Mouse (Mus musculus): ENCODE results near the gene Rflna. TPM values are rescaled to one million over a fixed set of nuclear protein-coding genes. Genes with fewer than 3 reads are reported as not detected.

The Rflna gene
- polyA plus RNA-seq (2012) = 0.02 TPM in 1 of 2 replicates, not detected in the other

GRCm38 (mm10) chr5:125002969-125003872 lies at the start of gene Rflna:
TSS of gene Rflna (plus strand) at chr5:125003221.
- H3K4me3 ChIP-seq (replicated peaks) = no peak within 1 kb of the TSS
- peaks cover 3% of the 10 kb centered on the region; the same call in 1 of the 2 replicates for H3K9me3 ChIP-seq (ENCODE audit: control insufficient read depth, low read length)
- H3K27me3 ChIP-seq (ENCODE audit: control insufficient read depth) = peaks cover 35% of the 10 kb centered on the region

GRCm38 (mm10) chr5:124954404-124955305 lies 48.4 kb upstream of the Rflna start:
- Histone ChIP-seq H3K36me3 (ENCODE audit: control insufficient read depth) (no peaks in the 10 kb centered on the region), H3K4me3 (replicated peaks) (no peak overlapping the region), H3K27me3 (ENCODE audit: control insufficient read depth) (no peaks in the 10 kb centered on the region), H3K9me3 (ENCODE audit: control insufficient read depth, low read length) (peaks cover 10% of the 10 kb centered on the region), H3K4me1 (ENCODE audit: control insufficient read depth) (no peaks in the 10 kb centered on the region)
- no peak for TF ChIP-seq TAL1 (IDR thresholded peaks at IDR 0.05; ENCODE audit: low read length)
- no peak for TF ChIP-seq GATA1 (IDR thresholded peaks at IDR 0.05; ENCODE audit: low read length)

More at GRCm38 (mm10) chr5:125002969-125003872, at the start of gene Rflna:
- TF ChIP-seq GATA1 (IDR thresholded peaks at IDR 0.05; ENCODE audit: low read length) (no peak), TAL1 (IDR thresholded peaks at IDR 0.05; ENCODE audit: low read length) (no peak)
- H3K36me3 ChIP-seq (ENCODE audit: control insufficient read depth) = no peaks in the 10 kb centered on the region
- H3K4me1 ChIP-seq (ENCODE audit: control insufficient read depth) = no peaks in the 10 kb centered on the region

- no peaks in the 10 kb centered on the region; the same call in 1 of the 2 replicates for H3K27me3 ChIP-seq (ENCODE audit: control insufficient read depth)
- no peaks in the 10 kb centered on the region for H3K4me1 ChIP-seq (ENCODE audit: control insufficient read depth)
- no peak overlapping the region for H3K4me3 ChIP-seq (replicated peaks)
- H3K9me3 ChIP-seq (ENCODE audit: control insufficient read depth, low read length) = peaks cover 10% of the 10 kb centered on the region
- no peaks in the 10 kb centered on the region for H3K36me3 ChIP-seq (ENCODE audit: control insufficient read depth)
- TF ChIP-seq GATA1 (IDR thresholded peaks at IDR 0.05; ENCODE audit: low read length) (no peak), TAL1 (IDR thresholded peaks at IDR 0.05; ENCODE audit: low read length) (no peak)
Measured at GRCm38 (mm10) chr5:124957491-124957890, 45.5 kb upstream of the Rflna start.

GRCm38 (mm10) chr5:124959099-124959498 lies 43.9 kb upstream of the Rflna start:
- Histone ChIP-seq H3K27me3 (ENCODE audit: control insufficient read depth) (no peaks in the 10 kb centered on the region; the same call in 1 of the 2 replicates), H3K36me3 (ENCODE audit: control insufficient read depth) (no peaks in the 10 kb centered on the region), H3K9me3 (ENCODE audit: control insufficient read depth, low read length) (peaks cover 10% of the 10 kb centered on the region), H3K4me3 (replicated peaks) (no peak overlapping the region), H3K4me1 (ENCODE audit: control insufficient read depth) (no peaks in the 10 kb centered on the region)
- TF ChIP-seq GATA1 (IDR thresholded peaks at IDR 0.05; ENCODE audit: low read length) (no peak), TAL1 (IDR thresholded peaks at IDR 0.05; ENCODE audit: low read length) (no peak)

- Histone ChIP-seq H3K36me3 (ENCODE audit: control insufficient read depth) (no peaks in the 10 kb centered on the region), H3K27me3 (ENCODE audit: control insufficient read depth) (no peaks in the 10 kb centered on the region; the same call in 1 of the 2 replicates), H3K9me3 (ENCODE audit: control insufficient read depth, low read length) (peaks cover 10% of the 10 kb centered on the region), H3K4me1 (ENCODE audit: control insufficient read depth) (no peaks in the 10 kb centered on the region), H3K4me3 (replicated peaks) (no peak overlapping the region)
- no peak for TF ChIP-seq TAL1 (IDR thresholded peaks at IDR 0.05; ENCODE audit: low read length)
- no peak for TF ChIP-seq GATA1 (IDR thresholded peaks at IDR 0.05; ENCODE audit: low read length)
Measured at GRCm38 (mm10) chr5:124960131-124960901, 42.7 kb upstream of the Rflna start.

- Histone ChIP-seq H3K36me3 (ENCODE audit: control insufficient read depth) (no peaks in the 10 kb centered on the region), H3K4me1 (ENCODE audit: control insufficient read depth) (no peaks in the 10 kb centered on the region), H3K27me3 (ENCODE audit: control insufficient read depth) (no peaks in the 10 kb centered on the region; the same call in 1 of the 2 replicates), H3K9me3 (ENCODE audit: control insufficient read depth, low read length) (peaks cover 10% of the 10 kb centered on the region), H3K4me3 (replicated peaks) (no peak overlapping the region)
- TF ChIP-seq TAL1 (IDR thresholded peaks at IDR 0.05; ENCODE audit: low read length) (no peak), GATA1 (IDR thresholded peaks at IDR 0.05; ENCODE audit: low read length) (no peak)
Measured at GRCm38 (mm10) chr5:124961433-124961832, 41.6 kb upstream of the Rflna start.

- Histone ChIP-seq H3K27me3 (ENCODE audit: control insufficient read depth) (no peaks in the 10 kb centered on the region; the same call in 1 of the 2 replicates), H3K4me3 (replicated peaks) (no peak overlapping the region), H3K4me1 (ENCODE audit: control insufficient read depth) (no peaks in the 10 kb centered on the region), H3K9me3 (ENCODE audit: control insufficient read depth, low read length) (peaks cover 10% of the 10 kb centered on the region), H3K36me3 (ENCODE audit: control insufficient read depth) (no peaks in the 10 kb centered on the region)
- no peak for TF ChIP-seq GATA1 (IDR thresholded peaks at IDR 0.05; ENCODE audit: low read length)
- no peak for TF ChIP-seq TAL1 (IDR thresholded peaks at IDR 0.05; ENCODE audit: low read length)
Measured at GRCm38 (mm10) chr5:124962761-124963160, 40.3 kb upstream of the Rflna start.
